Mouse (Mus musculus): Measurements from ENCODE around the gene Slc6a1.
A peak's percentile ranks its signal among the peaks of the same experiment; 100 is the strongest.
"Not testable (repeated sequence)": the region's sequence is repeated elsewhere in the genome, so short reads cannot be mapped to it uniquely, and the experiment has no call there.

Gene Slc6a1

GRCm38 (mm10) chr6:114290184-114290583 is 7.7 kb downstream of the Slc6a1 start:
- DNase-seq (ENCODE audit: low read depth, low spot score) = no peak

GRCm38 (mm10) chr6:114290929-114291328 is 8.5 kb downstream of the Slc6a1 start:
- no peak for DNase-seq (ENCODE audit: low read depth, low spot score)

- no peak for DNase-seq (ENCODE audit: low read depth, low spot score)
These were observed 9.0 kb downstream of the Slc6a1 start for GRCm38 (mm10) chr6:114291396-114291795.

- no peak for DNase-seq (ENCODE audit: low read depth, low spot score)
These were observed 11.1 kb downstream of the Slc6a1 start for GRCm38 (mm10) chr6:114293511-114293910.

GRCm38 (mm10) chr6:114295086-114295485 is 12.7 kb downstream of the Slc6a1 start:
- DNase-seq (ENCODE audit: low read depth, low spot score) = no peak

- no peak for DNase-seq (ENCODE audit: low read depth, low spot score)
These were observed 15.0 kb downstream of the Slc6a1 start for GRCm38 (mm10) chr6:114297260-114298002.

GRCm38 (mm10) chr6:114299699-114300098 is 17.3 kb downstream of the Slc6a1 start:
- DNase-seq (ENCODE audit: low read depth, low spot score) = no peak

- DNase-seq (ENCODE audit: low read depth, low spot score) = no peak
These were observed 18.3 kb downstream of the Slc6a1 start for GRCm38 (mm10) chr6:114300737-114301136.

GRCm38 (mm10) chr6:114304668-114305067 is 22.2 kb downstream of the Slc6a1 start:
- DNase-seq (ENCODE audit: low read depth, low spot score) = no peak

- no peak for DNase-seq (ENCODE audit: low read depth, low spot score)
These were observed 38.1 kb downstream of the Slc6a1 start for GRCm38 (mm10) chr6:114320511-114320910.

- DNase-seq (ENCODE audit: low read depth, low spot score) = no peak
These were observed 38.7 kb downstream of the Slc6a1 start for GRCm38 (mm10) chr6:114321146-114321545.

GRCm38 (mm10) chr6:114322914-114323313 is 40.5 kb downstream of the Slc6a1 start:
- DNase-seq (ENCODE audit: low read depth, low spot score) = no peak

GRCm38 (mm10) chr6:114324808-114325207 is 42.4 kb downstream of the Slc6a1 start:
- no peak for DNase-seq (ENCODE audit: low read depth, low spot score)

- no peak for DNase-seq (ENCODE audit: low read depth, low spot score)
These were observed 47.4 kb downstream of the Slc6a1 start for GRCm38 (mm10) chr6:114329597-114330470.

- no peak for DNase-seq (ENCODE audit: low read depth, low spot score)
These were observed 49.5 kb downstream of the Slc6a1 start for GRCm38 (mm10) chr6:114331926-114332325.

- DNase-seq (ENCODE audit: low read depth, low spot score) = no peak
These were observed 53.9 kb downstream of the Slc6a1 start for GRCm38 (mm10) chr6:114336128-114336943.

- DNase-seq (ENCODE audit: low read depth, low spot score) = no peak
These were observed 54.4 kb downstream of the Slc6a1 start for GRCm38 (mm10) chr6:114336944-114337215.

GRCm38 (mm10) chr6:114341381-114341780 is 58.9 kb downstream of the Slc6a1 start:
- not testable (repeated sequence) for DNase-seq (ENCODE audit: low read depth, low spot score)

- no peak for DNase-seq (ENCODE audit: low read depth, low spot score)
These were observed 61.3 kb downstream of the Slc6a1 start for GRCm38 (mm10) chr6:114343740-114344139.

- peak; percentile 11 for DNase-seq (ENCODE audit: low read depth, low spot score)
These were observed 62.7 kb downstream of the Slc6a1 start for GRCm38 (mm10) chr6:114345156-114345555.

GRCm38 (mm10) chr6:114347831-114348754 is 65.7 kb downstream of the Slc6a1 start:
- no peak for DNase-seq (ENCODE audit: low read depth, low spot score)

Data from skeletal muscle tissue, adult 2 months (tissue).